Mouse (Mus musculus): ENCODE data around the gene Gas2l1. TPM values are rescaled to one million over a fixed set of nuclear protein-coding genes. Genes with fewer than 3 reads are reported as not detected.

Gene Gas2l1
- polyA plus RNA-seq, 1 experiment, result 57.4 TPM

GRCm38 (mm10) chr11:5057541-5057855, 7.6 kb downstream of the Gas2l1 start:
- H3K4me1 ChIP-seq (ENCODE audit: control insufficient read depth, insufficient read depth, low read length), result peaks cover 15% of the 10 kb centered on the region
- 55% methylated on average over 8 of the region's 8 CpGs for WGBS
- no peak for DNase-seq
- H3K27me3 ChIP-seq (ENCODE audit: control insufficient read depth, insufficient read depth, low read length), result no peaks in the 10 kb centered on the region; the same call in 1 of the 2 replicates
- H3K27ac ChIP-seq (ENCODE audit: insufficient read depth, low read length), result no peak overlapping the region
- H3K4me3 ChIP-seq (replicated peaks; ENCODE audit: insufficient read depth, low read depth, low read length), result no peak overlapping the region
- TF ChIP-seq CTCF (IDR thresholded peaks at IDR 0.05; ENCODE audit: borderline replicate concordance, insufficient read depth, low read depth, low read length), result no peak

GRCm38 (mm10) chr11:5057064-5057463, 8.1 kb downstream of the Gas2l1 start:
- Histone ChIP-seq H3K4me1 (ENCODE audit: control insufficient read depth, insufficient read depth, low read length) (peaks cover 11% of the 10 kb centered on the region), H3K27ac (ENCODE audit: insufficient read depth, low read length) (no peak overlapping the region), H3K4me3 (replicated peaks; ENCODE audit: insufficient read depth, low read depth, low read length) (no peak overlapping the region), H3K27me3 (ENCODE audit: control insufficient read depth, insufficient read depth, low read length) (no peaks in the 10 kb centered on the region; the same call in 1 of the 2 replicates)
- WGBS, result 67% methylated on average over 8 of the region's 8 CpGs
- DNase-seq, result no peak
- no peak for TF ChIP-seq POLR2A (IDR thresholded peaks at IDR 0.05; ENCODE audit: borderline replicate concordance, insufficient read depth, low read length)
- TF ChIP-seq CTCF (IDR thresholded peaks at IDR 0.05; ENCODE audit: borderline replicate concordance, insufficient read depth, low read depth, low read length), result no peak

GRCm38 (mm10) chr11:5055945-5056938, 8.9 kb downstream of the Gas2l1 start:
- WGBS, result 71% methylated on average over 23 of the region's 23 CpGs
- H3K27me3 ChIP-seq (ENCODE audit: control insufficient read depth, insufficient read depth, low read length), result no peaks in the 10 kb centered on the region; the same call in 1 of the 2 replicates
- no peak overlapping the region for H3K4me3 ChIP-seq (replicated peaks; ENCODE audit: insufficient read depth, low read depth, low read length)
- no peak for TF ChIP-seq CTCF (IDR thresholded peaks at IDR 0.05; ENCODE audit: borderline replicate concordance, insufficient read depth, low read depth, low read length)
- no peak for TF ChIP-seq POLR2A (IDR thresholded peaks at IDR 0.05; ENCODE audit: borderline replicate concordance, insufficient read depth, low read length)
- H3K4me1 ChIP-seq (ENCODE audit: control insufficient read depth, insufficient read depth, low read length), result peaks cover 9% of the 10 kb centered on the region
- H3K27ac ChIP-seq (ENCODE audit: insufficient read depth, low read length), result no peak overlapping the region
- no peak for DNase-seq

- H3K4me3 ChIP-seq (replicated peaks; ENCODE audit: insufficient read depth, low read depth, low read length), result no peak overlapping the region
- peaks cover 9% of the 10 kb centered on the region for H3K4me1 ChIP-seq (ENCODE audit: control insufficient read depth, insufficient read depth, low read length)
- no peaks in the 10 kb centered on the region; the same call in 1 of the 2 replicates for H3K27me3 ChIP-seq (ENCODE audit: control insufficient read depth, insufficient read depth, low read length)
- no peak overlapping the region for H3K27ac ChIP-seq (ENCODE audit: insufficient read depth, low read length)
- TF ChIP-seq POLR2A (IDR thresholded peaks at IDR 0.05; ENCODE audit: borderline replicate concordance, insufficient read depth, low read length), result no peak
- 85% methylated on average over 6 of the region's 6 CpGs for WGBS
- DNase-seq, result no peak
Observed at GRCm38 (mm10) chr11:5054874-5055273, 10.3 kb downstream of the Gas2l1 start.

GRCm38 (mm10) chr11:5054151-5054550, 11.0 kb downstream of the Gas2l1 start:
- 93% methylated on average over 14 of the region's 14 CpGs for WGBS

GRCm38 (mm10) chr11:5052200-5052854, 12.8 kb downstream of the Gas2l1 start:
- no peak overlapping the region for H3K4me3 ChIP-seq (replicated peaks; ENCODE audit: insufficient read depth, low read depth, low read length)
- H3K27me3 ChIP-seq (ENCODE audit: control insufficient read depth, insufficient read depth, low read length), result no peaks in the 10 kb centered on the region
- no peak overlapping the region for H3K27ac ChIP-seq (ENCODE audit: insufficient read depth, low read length)
- DNase-seq, result no peak
- no peak for TF ChIP-seq CTCF (IDR thresholded peaks at IDR 0.05; ENCODE audit: borderline replicate concordance, insufficient read depth, low read depth, low read length)
- no peak for TF ChIP-seq POLR2A (IDR thresholded peaks at IDR 0.05; ENCODE audit: borderline replicate concordance, insufficient read depth, low read length)
- H3K4me1 ChIP-seq (ENCODE audit: control insufficient read depth, insufficient read depth, low read length), result peaks cover 9% of the 10 kb centered on the region
- 81% methylated on average over 10 of the region's 10 CpGs for WGBS

More at GRCm38 (mm10) chr11:5054151-5054550, 11.0 kb downstream of the Gas2l1 start:
- Histone ChIP-seq H3K4me1 (ENCODE audit: control insufficient read depth, insufficient read depth, low read length) (peaks cover 9% of the 10 kb centered on the region), H3K4me3 (replicated peaks; ENCODE audit: insufficient read depth, low read depth, low read length) (no peak overlapping the region), H3K27ac (ENCODE audit: insufficient read depth, low read length) (no peak overlapping the region), H3K27me3 (ENCODE audit: control insufficient read depth, insufficient read depth, low read length) (no peaks in the 10 kb centered on the region; the same call in 1 of the 2 replicates)
- TF ChIP-seq POLR2A (IDR thresholded peaks at IDR 0.05; ENCODE audit: borderline replicate concordance, insufficient read depth, low read length) (no peak), CTCF (IDR thresholded peaks at IDR 0.05; ENCODE audit: borderline replicate concordance, insufficient read depth, low read depth, low read length) (no peak)
- DNase-seq, result no peak

GRCm38 (mm10) chr11:5051629-5052028, 13.5 kb downstream of the Gas2l1 start:
- H3K27ac ChIP-seq (ENCODE audit: insufficient read depth, low read length), result no peak overlapping the region

More at GRCm38 (mm10) chr11:5051629-5052028, 13.5 kb downstream of the Gas2l1 start:
- H3K4me3 ChIP-seq (replicated peaks; ENCODE audit: insufficient read depth, low read depth, low read length), result no peak overlapping the region
- 94% methylated on average over 10 of the region's 10 CpGs for WGBS
- TF ChIP-seq CTCF (IDR thresholded peaks at IDR 0.05; ENCODE audit: borderline replicate concordance, insufficient read depth, low read depth, low read length) (no peak), POLR2A (IDR thresholded peaks at IDR 0.05; ENCODE audit: borderline replicate concordance, insufficient read depth, low read length) (no peak)
- H3K27me3 ChIP-seq (ENCODE audit: control insufficient read depth, insufficient read depth, low read length), result no peaks in the 10 kb centered on the region
- H3K4me1 ChIP-seq (ENCODE audit: control insufficient read depth, insufficient read depth, low read length), result peaks cover 9% of the 10 kb centered on the region
- DNase-seq, result no peak
